Mouse (Mus musculus): Measurements from ENCODE around the gene Hnrnpa0. TPM values are rescaled to one million over a fixed set of nuclear protein-coding genes. Genes with fewer than 3 reads are reported as not detected.
A peak's percentile ranks its signal among the peaks of the same experiment; 100 is the strongest.

Gene Hnrnpa0
- 14.0 and 16.6 TPM in 2 replicates for polyA plus RNA-seq (2016; fragmentation: Nextera tagmentation; extraction: Ambion mirVana)

DNA sequence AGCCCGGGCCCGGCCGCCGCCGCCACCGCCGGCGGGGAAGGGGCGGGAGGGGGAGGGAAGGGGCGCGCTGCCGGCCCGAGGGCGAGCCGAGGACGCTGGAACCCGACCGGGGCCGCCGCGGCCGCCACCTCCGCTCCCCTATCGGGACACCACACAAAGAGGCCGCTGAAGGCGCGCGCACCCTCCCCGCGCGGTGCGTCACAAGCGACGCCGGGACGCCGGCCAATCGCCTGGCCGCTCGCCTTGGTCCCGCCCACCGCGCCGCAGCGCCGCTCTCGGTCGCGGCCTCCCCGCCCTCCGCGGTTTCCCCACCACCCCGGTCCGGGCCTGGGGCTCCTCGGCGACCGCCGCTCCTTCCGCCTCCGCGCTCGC is at the start of gene Hnrnpa0:
TSS of gene Hnrnpa0 (minus strand) at position 161 of the 372 bp plus-strand sequence.
- H3K36me3 ChIP-seq: peaks cover 7% of the 10 kb centered on the region
- H3K4me3 ChIP-seq: peak within 1 kb of the TSS; percentile 99
- H3K4me1 ChIP-seq: peaks cover 15% of the 10 kb centered on the region
- H3K27ac ChIP-seq: peak within 1 kb of the TSS; percentile 100
- peak; percentile 96 for DNase-seq (ENCODE audit: low spot score)
- H3K27me3 ChIP-seq (ENCODE audit: insufficient read depth, poor library complexity, severe bottlenecking): no peaks in the 10 kb centered on the region
- H3K9me3 ChIP-seq: no peaks in the 10 kb centered on the region
- WGBS: 3% methylated on average over 46 of the region's 62 CpGs

- 92% methylated on average over 9 of the region's 9 CpGs for WGBS
- Histone ChIP-seq H3K36me3 (peaks cover 84% of the 10 kb centered on the region), H3K4me3 (no peak overlapping the region), H3K27me3 (ENCODE audit: insufficient read depth, poor library complexity, severe bottlenecking) (no peaks in the 10 kb centered on the region), H3K4me1 (no peaks in the 10 kb centered on the region), H3K27ac (no peak overlapping the region), H3K9me3 (no peaks in the 10 kb centered on the region)
- no peak for DNase-seq (ENCODE audit: low spot score)
Observed at GRCm38 (mm10) chr13:58177511-58178208, 49.3 kb upstream of the Hnrnpa0 start.

DNA sequence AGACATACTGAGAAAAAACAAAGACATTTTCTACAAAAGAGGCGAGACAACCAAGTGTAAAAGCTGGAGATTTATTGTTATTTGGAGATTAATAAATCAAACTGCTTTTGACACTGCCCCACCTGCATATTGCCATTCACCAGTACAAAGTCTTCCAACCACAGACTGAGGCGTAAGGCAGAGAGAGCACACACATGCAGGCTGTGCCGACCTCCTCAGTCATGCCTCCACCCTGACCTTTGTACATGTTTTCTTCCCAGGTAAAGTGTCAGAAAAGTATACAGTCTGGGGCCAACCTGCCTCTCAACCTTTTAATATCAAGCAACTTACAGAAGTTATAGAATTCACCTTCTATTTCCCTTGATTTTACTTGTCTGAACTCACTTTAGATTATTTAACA is 47.7 kb upstream of the Hnrnpa0 start:
- Histone ChIP-seq H3K4me3 (no peak overlapping the region), H3K36me3 (peaks cover 76% of the 10 kb centered on the region), H3K27ac (no peak overlapping the region), H3K9me3 (no peaks in the 10 kb centered on the region), H3K4me1 (no peaks in the 10 kb centered on the region), H3K27me3 (ENCODE audit: insufficient read depth, poor library complexity, severe bottlenecking) (no peaks in the 10 kb centered on the region)
- no peak for DNase-seq (ENCODE audit: low spot score)
- WGBS: 87% methylated on average over 3 of the region's 3 CpGs

GRCm38 (mm10) chr13:58168119-58168518 is 39.8 kb upstream of the Hnrnpa0 start:
- H3K9me3 ChIP-seq: no peaks in the 10 kb centered on the region
- H3K36me3 ChIP-seq: peaks cover 30% of the 10 kb centered on the region
- H3K27me3 ChIP-seq (ENCODE audit: insufficient read depth, poor library complexity, severe bottlenecking): no peaks in the 10 kb centered on the region
- H3K27ac ChIP-seq: no peak overlapping the region
- peaks cover 6% of the 10 kb centered on the region; the same call in 1 of the 2 replicates for H3K4me1 ChIP-seq
- no peak for DNase-seq (ENCODE audit: low spot score)
- no peak overlapping the region for H3K4me3 ChIP-seq

GRCm38 (mm10) chr13:58163343-58163742 is 35.0 kb upstream of the Hnrnpa0 start:
- H3K27ac ChIP-seq: no peak overlapping the region
- H3K9me3 ChIP-seq: peaks cover 3% of the 10 kb centered on the region; the same call in 1 of the 2 replicates
- DNase-seq (ENCODE audit: low spot score): no peak
- H3K4me1 ChIP-seq: peaks cover 6% of the 10 kb centered on the region; the same call in 1 of the 2 replicates
- WGBS: 93% methylated on average over 12 of the region's 12 CpGs
- no peak overlapping the region for H3K4me3 ChIP-seq
- no peaks in the 10 kb centered on the region for H3K27me3 ChIP-seq (ENCODE audit: insufficient read depth, poor library complexity, severe bottlenecking)
- H3K36me3 ChIP-seq: peaks cover 46% of the 10 kb centered on the region

DNA sequence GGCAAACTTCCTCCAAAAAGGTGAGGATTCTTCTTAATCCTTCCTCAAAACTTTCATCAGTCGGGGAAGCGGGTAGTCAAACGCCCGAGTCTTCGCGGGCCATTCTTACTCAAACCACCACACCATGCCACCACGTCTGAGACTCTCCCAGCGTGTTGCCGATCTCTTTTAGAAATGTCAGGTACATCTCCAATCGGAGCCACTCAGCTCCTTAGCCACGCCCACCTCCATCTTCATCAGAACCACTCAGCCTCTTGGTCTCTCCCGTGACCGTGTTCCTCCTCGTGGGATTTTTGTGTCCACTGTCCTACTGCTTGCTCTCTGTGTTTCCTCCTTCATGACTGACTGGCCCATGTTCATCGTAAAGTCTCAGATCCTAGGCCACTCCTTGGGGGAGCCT is 32.4 kb upstream of the Hnrnpa0 start:
- H3K36me3 ChIP-seq: peaks cover 42% of the 10 kb centered on the region

DNA sequence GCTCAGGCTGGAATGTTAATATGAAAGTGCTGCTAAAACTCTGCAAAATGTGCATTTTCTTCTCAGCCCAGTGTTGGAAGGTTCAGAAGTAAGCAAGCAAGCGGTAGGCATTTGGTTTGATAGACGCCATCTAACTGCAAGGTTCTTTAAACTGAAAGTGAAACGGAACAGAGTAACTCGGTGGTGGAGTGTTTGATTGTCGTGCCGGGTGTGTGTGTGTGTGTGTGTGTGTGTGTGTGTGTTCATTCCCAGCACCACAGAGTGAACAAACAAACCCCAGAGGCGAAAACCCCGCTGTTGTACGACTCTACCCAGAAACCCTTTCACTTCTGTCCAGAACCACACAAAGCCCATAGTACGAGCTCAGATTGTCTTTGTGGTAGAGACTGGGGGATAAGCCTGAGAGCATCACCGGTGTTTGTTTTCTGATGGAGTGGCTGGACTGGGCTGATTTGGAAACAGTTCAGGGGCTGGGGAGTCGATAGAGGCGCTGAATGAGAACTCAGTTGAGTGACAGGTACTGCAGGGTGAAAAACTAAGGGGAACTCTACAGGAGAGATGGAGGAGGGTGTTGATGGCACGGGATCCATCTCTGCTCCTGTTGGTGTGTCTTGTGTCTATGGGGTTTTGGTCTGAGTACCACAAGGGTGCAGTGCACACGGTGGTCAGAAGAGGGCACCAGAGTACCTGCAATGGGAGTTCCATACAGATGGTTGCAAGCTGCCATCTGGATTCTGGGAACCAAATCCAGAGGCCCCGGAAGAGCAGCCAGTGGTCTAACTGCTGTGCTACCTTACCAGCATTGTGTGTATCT is 29.9 kb upstream of the Hnrnpa0 start:
- Histone ChIP-seq H3K4me1 (peaks cover 18% of the 10 kb centered on the region), H3K9me3 (peaks cover 3% of the 10 kb centered on the region; the same call in 1 of the 2 replicates), H3K36me3 (peaks cover 31% of the 10 kb centered on the region), H3K27ac (peak overlapping the region; percentile 90), H3K27me3 (ENCODE audit: insufficient read depth, poor library complexity, severe bottlenecking) (no peaks in the 10 kb centered on the region), H3K4me3 (peak overlapping the region; percentile 96)
- peak; percentile 93 for DNase-seq (ENCODE audit: low spot score)
- 14% methylated on average over 16 of the region's 16 CpGs for WGBS

More for the DNA sequence above, 32.4 kb upstream of the Hnrnpa0 start:
- Histone ChIP-seq H3K27ac (no peak overlapping the region), H3K9me3 (peaks cover 3% of the 10 kb centered on the region; the same call in 1 of the 2 replicates), H3K27me3 (ENCODE audit: insufficient read depth, poor library complexity, severe bottlenecking) (no peaks in the 10 kb centered on the region), H3K4me1 (peaks cover 18% of the 10 kb centered on the region), H3K4me3 (no peak overlapping the region)
- WGBS: 93% methylated on average over 15 of the region's 15 CpGs
- DNase-seq (ENCODE audit: low spot score): no peak

DNA sequence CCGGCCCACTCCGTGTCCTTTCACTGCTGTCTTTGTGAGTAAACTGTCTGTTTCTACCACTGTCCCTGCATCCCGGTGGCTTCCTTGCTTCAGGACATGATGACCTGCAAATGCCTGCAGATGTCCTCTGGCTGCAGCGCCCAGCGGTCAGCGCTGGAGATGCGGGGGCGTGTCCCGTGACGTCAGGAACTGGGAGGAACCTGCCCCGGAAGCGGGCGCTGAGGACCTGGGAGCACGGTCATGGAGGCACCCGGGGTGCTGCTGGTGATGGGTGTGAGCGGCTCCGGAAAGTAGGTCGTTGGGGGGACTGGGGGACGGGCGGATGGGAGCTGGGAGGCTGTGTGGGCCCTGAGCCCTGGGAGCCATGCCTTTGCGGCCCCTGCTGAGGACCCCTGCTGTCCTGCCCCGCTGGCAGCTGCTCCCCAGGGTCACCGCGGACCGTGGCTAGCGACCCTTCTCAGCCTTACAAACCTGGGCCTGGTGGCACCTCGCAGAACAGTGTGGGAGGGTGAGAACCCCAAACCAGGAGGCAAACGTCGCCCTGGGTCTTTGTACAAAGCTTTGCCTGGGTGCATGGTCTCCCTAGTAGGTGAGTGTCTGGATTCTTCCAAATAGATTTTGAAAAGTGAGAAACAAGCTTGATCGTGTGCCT is 29.2 kb upstream of the Hnrnpa0 start, which contains the start of gene Idnk:
TSS of gene Idnk (plus strand) at position 203 of the 652 bp plus-strand sequence.
- peak within 1 kb of the TSS; percentile 90 for H3K27ac ChIP-seq
- WGBS: under 1% methylated on average over 30 of the region's 30 CpGs
- H3K9me3 ChIP-seq: peaks cover 3% of the 10 kb centered on the region; the same call in 1 of the 2 replicates
- H3K27me3 ChIP-seq (ENCODE audit: insufficient read depth, poor library complexity, severe bottlenecking): no peaks in the 10 kb centered on the region
- peak; percentile 95 for DNase-seq (ENCODE audit: low spot score)
- H3K4me1 ChIP-seq: peaks cover 18% of the 10 kb centered on the region
- peaks cover 25% of the 10 kb centered on the region for H3K36me3 ChIP-seq
- H3K4me3 ChIP-seq: peak within 1 kb of the TSS; percentile 96

DNA sequence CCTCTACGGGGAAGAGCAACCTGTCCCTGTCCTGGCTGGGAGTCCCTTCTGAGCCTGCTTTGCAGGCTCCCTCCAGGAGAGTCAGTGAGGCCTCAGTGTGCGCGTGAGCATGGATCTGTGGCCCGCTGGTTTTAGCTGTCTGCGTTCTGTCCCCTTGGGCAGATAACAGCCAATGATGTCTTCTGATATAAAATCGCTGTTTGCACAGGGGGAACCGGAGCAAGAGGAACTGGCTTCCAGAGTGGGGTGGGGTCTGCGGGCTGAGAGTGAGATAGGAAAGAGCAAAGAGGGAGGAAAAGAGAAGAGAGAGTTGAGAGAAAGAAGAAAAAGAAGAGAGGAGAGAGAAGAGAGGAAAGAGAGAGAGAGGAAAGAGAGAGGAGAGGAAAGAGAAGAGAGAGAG is 28.7 kb upstream of the Hnrnpa0 start:
- peak overlapping the region; percentile 90 for H3K27ac ChIP-seq

DNA sequence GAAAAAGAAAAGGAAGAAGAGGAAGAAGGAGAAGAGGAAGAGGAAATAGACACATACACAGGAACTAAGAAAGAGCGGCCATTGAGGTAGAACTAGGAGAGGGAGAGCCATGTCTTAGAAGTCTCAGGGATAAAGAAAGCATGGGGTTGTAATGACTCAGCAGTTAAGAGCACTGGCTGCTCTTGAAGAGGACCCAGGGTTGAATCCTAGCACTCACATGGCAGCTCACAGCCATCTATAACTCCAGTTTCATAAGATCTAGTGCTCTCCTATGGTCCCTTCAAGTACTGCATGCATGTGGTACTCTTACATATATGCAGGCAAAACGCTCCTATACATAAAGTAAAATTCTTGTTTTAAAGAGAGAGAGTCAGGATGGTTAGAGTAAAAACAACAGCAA is 27.7 kb upstream of the Hnrnpa0 start:
- Histone ChIP-seq H3K9me3 (no peaks in the 10 kb centered on the region), H3K27ac (no peak overlapping the region), H3K4me3 (no peak overlapping the region), H3K4me1 (peaks cover 18% of the 10 kb centered on the region), H3K27me3 (ENCODE audit: insufficient read depth, poor library complexity, severe bottlenecking) (no peaks in the 10 kb centered on the region), H3K36me3 (peaks cover 11% of the 10 kb centered on the region)
- 80% methylated on average over 2 of the region's 2 CpGs for WGBS
- no peak for DNase-seq (ENCODE audit: low spot score)

More for the DNA sequence above, 28.7 kb upstream of the Hnrnpa0 start:
- 23% methylated on average over 8 of the region's 8 CpGs for WGBS
- Histone ChIP-seq H3K36me3 (peaks cover 21% of the 10 kb centered on the region), H3K4me3 (peak overlapping the region; percentile 96), H3K4me1 (peaks cover 18% of the 10 kb centered on the region), H3K9me3 (peaks cover 3% of the 10 kb centered on the region; the same call in 1 of the 2 replicates), H3K27me3 (ENCODE audit: insufficient read depth, poor library complexity, severe bottlenecking) (no peaks in the 10 kb centered on the region)
- no peak for DNase-seq (ENCODE audit: low spot score)

DNA sequence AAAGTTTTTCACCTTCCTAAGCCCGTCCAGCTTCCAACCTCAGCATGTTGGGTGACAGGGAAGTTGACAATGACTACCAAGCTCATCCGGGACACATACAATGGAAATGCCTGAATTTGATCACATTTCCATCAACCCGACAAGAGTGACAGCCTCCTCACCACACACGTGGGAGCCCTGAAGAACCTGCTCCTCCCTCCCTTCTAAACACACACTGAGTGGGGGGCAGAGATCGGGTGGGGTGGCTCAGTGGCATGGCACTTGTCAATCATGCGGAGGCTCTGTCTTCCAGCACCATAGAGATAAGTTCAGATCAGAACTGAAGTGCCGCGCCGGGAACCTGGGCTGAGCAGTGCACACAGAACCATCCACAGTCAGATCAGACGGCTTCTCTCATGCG is 22.1 kb upstream of the Hnrnpa0 start:
- Histone ChIP-seq H3K4me1 (peaks cover 4% of the 10 kb centered on the region; the same call in 1 of the 2 replicates), H3K36me3 (no peaks in the 10 kb centered on the region), H3K27me3 (ENCODE audit: insufficient read depth, poor library complexity, severe bottlenecking) (no peaks in the 10 kb centered on the region), H3K9me3 (no peaks in the 10 kb centered on the region), H3K4me3 (no peak overlapping the region), H3K27ac (no peak overlapping the region)
- peak; percentile 68 for DNase-seq (ENCODE audit: low spot score)
- WGBS: 71% methylated on average over 11 of the region's 11 CpGs

GRCm38 (mm10) chr13:58149629-58150028 is 21.3 kb upstream of the Hnrnpa0 start:
- WGBS: 80% methylated on average over 3 of the region's 3 CpGs
- Histone ChIP-seq H3K4me3 (no peak overlapping the region), H3K27me3 (ENCODE audit: insufficient read depth, poor library complexity, severe bottlenecking) (no peaks in the 10 kb centered on the region), H3K36me3 (no peaks in the 10 kb centered on the region), H3K4me1 (peaks cover 4% of the 10 kb centered on the region; the same call in 1 of the 2 replicates), H3K9me3 (no peaks in the 10 kb centered on the region), H3K27ac (no peak overlapping the region)
- DNase-seq (ENCODE audit: low spot score): no peak

All from heart, embryonic 10.5 days (tissue).